Mouse (Mus musculus): ENCODE data around the gene Frem1. TPM values are rescaled to one million over a fixed set of nuclear protein-coding genes. Genes with fewer than 3 reads are reported as not detected.

The Frem1 gene
- polyA plus RNA-seq, 1 experiment from 2014 or later: 0.50 TPM

GRCm38 (mm10) chr4:82853809-82854208, 198.3 kb downstream of the Frem1 start:
- no peak overlapping the region for H3K27ac ChIP-seq (replicated peaks)
- no peak for ATAC-seq (ENCODE audit: insufficient read depth)
- H3K4me3 ChIP-seq (replicated peaks): no peak overlapping the region
- H3K36me3 ChIP-seq (replicated peaks): no peaks in the 10 kb centered on the region; the same call in 1 of the 2 replicates
- H3K9me3 ChIP-seq (replicated peaks): no peaks in the 10 kb centered on the region
- peaks cover 13% of the 10 kb centered on the region for H3K4me1 ChIP-seq (replicated peaks)
- H3K27me3 ChIP-seq: no peaks in the 10 kb centered on the region
- no peak overlapping the region for H3K9ac ChIP-seq
- 76% methylated on average over 2 of the region's 2 CpGs for WGBS (ENCODE audit: insufficient replicate concordance)
- H3K4me2 ChIP-seq: no peak overlapping the region

- Histone ChIP-seq H3K4me2 (peak overlapping the region; percentile 15), H3K36me3 (replicated peaks) (peaks cover 3% of the 10 kb centered on the region; the same call in 1 of the 2 replicates), H3K9me3 (replicated peaks) (no peaks in the 10 kb centered on the region), H3K27ac (replicated peaks) (0 out of 2 replicates have a peak overlapping the region, but pooled peaks have one; percentile 24), H3K4me1 (replicated peaks) (peaks cover 10% of the 10 kb centered on the region), H3K4me3 (replicated peaks) (no peak overlapping the region), H3K9ac (no peak overlapping the region), H3K27me3 (no peaks in the 10 kb centered on the region)
- peak; percentile 56 for ATAC-seq (ENCODE audit: insufficient read depth)
- 24% methylated on average over 5 of the region's 5 CpGs for WGBS (ENCODE audit: insufficient replicate concordance)
Observed at GRCm38 (mm10) chr4:82848552-82849234, 203.4 kb downstream of the Frem1 start.

Other genes with a start within 250 kb of the Frem1 start
- 2.3 and 2.7 TPM in 2 replicates for gene Zdhhc21, start 192.4 kb downstream of the Frem1 start, polyA plus RNA-seq (2015; fragmentation: Nextera tagmentation; extraction: Ambion mirVana)
- not detected in 2 replicates for gene Cer1, start 167.2 kb downstream of the Frem1 start, polyA plus RNA-seq (2015; fragmentation: Nextera tagmentation; extraction: Ambion mirVana)